Mouse (Mus musculus): ENCODE measurements around the gene Klf1. TPM values are rescaled to one million over a fixed set of nuclear protein-coding genes. Genes with fewer than 3 reads are reported as not detected.
A peak's percentile ranks its signal among the peaks of the same experiment; 100 is the strongest.

The Klf1 gene
- polyA plus RNA-seq, 1 experiment from 2014 or later: 0.39 TPM

DNA sequence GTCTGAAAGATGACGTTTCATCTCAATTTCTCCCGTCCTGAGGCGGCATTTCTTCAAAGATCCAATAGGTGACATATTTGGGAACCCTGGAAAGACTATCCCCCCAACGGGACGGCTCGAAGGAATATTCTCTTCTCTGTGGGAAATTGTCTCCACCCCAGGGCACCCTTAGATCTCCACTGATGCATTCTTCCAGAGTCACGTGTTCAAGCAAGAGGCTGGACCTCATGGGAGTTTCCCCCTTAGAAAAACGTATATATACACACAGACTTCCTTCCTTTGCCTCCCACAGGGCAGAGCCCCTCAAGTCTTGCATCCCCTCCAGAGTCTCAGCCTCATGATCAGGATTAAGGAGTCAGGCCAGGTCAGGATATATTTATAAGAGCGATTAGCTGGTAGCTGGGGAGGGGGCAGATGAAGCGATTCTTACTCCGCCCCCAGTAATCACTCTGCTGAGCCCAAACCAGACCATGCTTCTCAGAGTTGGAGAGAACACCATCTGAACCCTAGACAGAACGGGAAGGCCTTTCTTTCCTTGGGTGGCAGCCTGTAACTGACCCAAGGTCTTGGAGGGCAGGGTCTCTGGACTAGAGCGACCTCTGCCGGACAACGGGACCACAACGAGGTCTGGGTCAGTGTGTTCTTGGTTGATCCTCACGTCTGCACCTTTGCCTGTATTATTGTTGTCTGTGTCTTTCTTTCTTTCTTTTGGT lies 45.0 kb downstream of the Klf1 start, which contains the start of gene Rtbdn:
Rtbdn (plus strand) TSS at position 464 of the 713 bp plus-strand sequence.
- Histone ChIP-seq H3K4me1 (ENCODE audit: control insufficient read depth, insufficient read depth, low read depth, low read length) (peaks cover 17% of the 10 kb centered on the region), H3K9me3 (ENCODE audit: control insufficient read depth, low read length) (no peaks in the 10 kb centered on the region), H3K4me2 (ENCODE audit: low read length) (peak within 1 kb of the TSS; percentile 84), H3K4me3 (ENCODE audit: low read length) (peak within 1 kb of the TSS; percentile 77), H3K27ac (ENCODE audit: low read depth, low read length) (peak within 1 kb of the TSS; percentile 89), H3K36me3 (ENCODE audit: control insufficient read depth, insufficient read depth, low read length) (no peaks in the 10 kb centered on the region), H3K9ac (ENCODE audit: low read depth, low read length) (peak within 1 kb of the TSS; percentile 88), H3K27me3 (replicated peaks; ENCODE audit: control insufficient read depth, insufficient read depth, low read length) (peaks cover 14% of the 10 kb centered on the region)
- ATAC-seq: peak; percentile 25
- 6% methylated on average over 17 of the region's 17 CpGs for WGBS

DNA sequence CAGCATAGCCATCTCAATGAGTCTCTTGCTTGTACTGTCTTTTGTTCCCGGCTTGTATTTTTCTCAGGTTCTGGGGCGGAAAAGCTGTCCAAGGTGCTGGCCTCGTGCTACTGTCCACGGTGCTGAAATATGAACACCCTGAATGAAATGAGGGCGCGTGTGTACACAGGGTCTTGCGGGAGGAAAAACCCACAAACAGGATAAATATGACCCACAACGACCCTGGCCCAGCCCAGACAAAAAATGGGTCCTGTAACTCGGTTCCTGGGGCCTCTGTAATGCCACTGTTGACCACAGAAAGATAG lies 45.5 kb downstream of the Klf1 start:
- Histone ChIP-seq H3K4me1 (ENCODE audit: control insufficient read depth, insufficient read depth, low read depth, low read length) (peaks cover 17% of the 10 kb centered on the region), H3K9me3 (ENCODE audit: control insufficient read depth, low read length) (no peaks in the 10 kb centered on the region), H3K9ac (ENCODE audit: low read depth, low read length) (no peak overlapping the region), H3K4me2 (ENCODE audit: low read length) (peak overlapping the region; percentile 84), H3K4me3 (ENCODE audit: low read length) (no peak overlapping the region; the same call in 1 of the 2 replicates), H3K27me3 (replicated peaks; ENCODE audit: control insufficient read depth, insufficient read depth, low read length) (peaks cover 16% of the 10 kb centered on the region), H3K27ac (ENCODE audit: low read depth, low read length) (no peak overlapping the region), H3K36me3 (ENCODE audit: control insufficient read depth, insufficient read depth, low read length) (no peaks in the 10 kb centered on the region)
- WGBS: 15% methylated on average over 9 of the region's 9 CpGs
- ATAC-seq: no peak

DNA sequence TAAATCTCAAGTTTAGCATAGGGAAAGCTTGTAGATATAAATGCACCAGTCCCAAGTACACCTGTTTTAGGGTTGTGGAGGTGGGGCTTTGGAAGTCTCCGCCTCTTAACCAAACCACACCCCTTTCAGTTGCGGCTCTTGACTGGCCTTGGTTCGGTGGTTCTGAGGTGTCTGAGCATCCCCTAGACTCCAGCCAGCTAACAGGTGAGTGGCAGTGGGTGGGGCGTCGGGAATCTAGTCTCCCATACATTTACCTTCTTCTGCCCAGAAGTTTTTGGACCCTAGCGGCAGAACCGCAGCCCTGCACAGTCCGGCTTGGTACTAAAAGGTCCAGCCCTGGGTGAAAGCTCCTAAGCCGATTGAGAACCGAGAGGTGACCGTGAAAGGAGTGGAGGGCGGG lies 48.0 kb downstream of the Klf1 start:
- Histone ChIP-seq H3K36me3 (ENCODE audit: control insufficient read depth, insufficient read depth, low read length) (no peaks in the 10 kb centered on the region), H3K4me2 (ENCODE audit: low read length) (no peak overlapping the region), H3K27ac (ENCODE audit: low read depth, low read length) (no peak overlapping the region), H3K4me1 (ENCODE audit: control insufficient read depth, insufficient read depth, low read depth, low read length) (peaks cover 8% of the 10 kb centered on the region), H3K9ac (ENCODE audit: low read depth, low read length) (no peak overlapping the region), H3K4me3 (ENCODE audit: low read length) (no peak overlapping the region), H3K9me3 (ENCODE audit: control insufficient read depth, low read length) (no peaks in the 10 kb centered on the region; the same call in 1 of the 2 replicates), H3K27me3 (replicated peaks; ENCODE audit: control insufficient read depth, insufficient read depth, low read length) (peaks cover 19% of the 10 kb centered on the region)
- WGBS: 20% methylated on average over 12 of the region's 12 CpGs
- no peak for ATAC-seq

DNA sequence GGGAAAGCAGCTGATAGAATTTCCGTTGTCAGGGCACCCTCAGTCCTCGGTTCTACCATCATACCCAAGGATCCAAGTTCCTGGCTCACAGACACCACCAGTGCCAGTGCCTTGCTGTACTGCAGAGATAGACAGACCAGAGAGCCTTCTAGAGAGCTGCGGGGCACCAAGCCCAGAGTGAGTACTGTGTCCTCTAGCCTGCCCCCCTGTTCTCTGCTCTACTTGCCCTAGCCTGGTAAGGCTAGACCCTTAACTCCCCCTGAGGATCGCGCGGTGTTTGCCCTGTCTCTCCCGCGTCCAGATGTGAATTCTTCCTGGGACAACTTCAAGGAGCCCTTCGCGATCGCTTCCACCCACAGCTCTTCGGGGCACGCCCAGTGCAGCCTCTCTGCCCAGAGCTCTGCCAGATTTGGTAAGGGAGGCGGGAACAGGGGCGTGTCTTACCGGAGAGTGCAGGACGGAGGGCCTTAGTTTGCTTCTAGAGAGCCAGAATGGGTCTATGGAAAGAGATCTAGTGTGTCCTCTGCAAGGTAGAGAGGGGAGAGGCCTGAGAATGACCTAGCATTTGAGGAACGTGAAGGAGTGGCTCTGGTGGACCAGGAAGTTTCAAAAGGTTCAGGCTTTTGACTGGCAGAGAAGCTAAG lies 51.0 kb downstream of the Klf1 start:
- H3K27me3 ChIP-seq (replicated peaks; ENCODE audit: control insufficient read depth, insufficient read depth, low read length): peaks cover 19% of the 10 kb centered on the region
- 7% methylated on average over 18 of the region's 18 CpGs for WGBS
- H3K4me1 ChIP-seq (ENCODE audit: control insufficient read depth, insufficient read depth, low read depth, low read length): no peaks in the 10 kb centered on the region
- H3K4me3 ChIP-seq (ENCODE audit: low read length): no peak overlapping the region
- no peak overlapping the region for H3K9ac ChIP-seq (ENCODE audit: low read depth, low read length)
- H3K27ac ChIP-seq (ENCODE audit: low read depth, low read length): no peak overlapping the region
- H3K36me3 ChIP-seq (ENCODE audit: control insufficient read depth, insufficient read depth, low read length): peaks cover 2% of the 10 kb centered on the region; the same call in 1 of the 2 replicates
- no peaks in the 10 kb centered on the region; the same call in 1 of the 2 replicates for H3K9me3 ChIP-seq (ENCODE audit: control insufficient read depth, low read length)
- no peak overlapping the region for H3K4me2 ChIP-seq (ENCODE audit: low read length)
- no peak for ATAC-seq

Small RNA genes lying within 50 kb of the gene (microRNA-seq; reads per million reads assigned to microRNA genes)
- gene Gm24197 (not detected), gene Mir7069 (1.9 reads per million)

Other genes starting within 250 kb of the Klf1 start
- 18.2 and 19.6 TPM in 2 replicates for gene Ier2, start 239.1 kb upstream of the Klf1 start, polyA plus RNA-seq (2015; fragmentation: Nextera tagmentation; extraction: Ambion mirVana)
- gene Trmt1, start 215.6 kb upstream of the Klf1 start, polyA plus RNA-seq (2015; fragmentation: Nextera tagmentation; extraction: Ambion mirVana): 66.8 and 71.2 TPM in 2 replicates
- gene Nacc1, start 214.1 kb upstream of the Klf1 start, polyA plus RNA-seq (2015; fragmentation: Nextera tagmentation; extraction: Ambion mirVana): 12.4 and 15.5 TPM in 2 replicates
- gene Lyl1, start 200.5 kb upstream of the Klf1 start, polyA plus RNA-seq (2015; fragmentation: Nextera tagmentation; extraction: Ambion mirVana): 2.6 and 3.2 TPM in 2 replicates
- 0.82 and 0.89 TPM in 2 replicates for gene G430095P16Rik, start 178.9 kb upstream of the Klf1 start, polyA plus RNA-seq (2015; fragmentation: Nextera tagmentation; extraction: Ambion mirVana)
- gene Nfix, start 101.6 kb upstream of the Klf1 start, polyA plus RNA-seq (2015; fragmentation: Nextera tagmentation; extraction: Ambion mirVana): 94.3 and 109 TPM in 2 replicates
- gene Dand5, start 79.1 kb upstream of the Klf1 start, polyA plus RNA-seq (2015; fragmentation: Nextera tagmentation; extraction: Ambion mirVana): 15.4 and 17.1 TPM in 2 replicates
- 40.6 and 40.7 TPM in 2 replicates for gene Gadd45gip1, start 70.4 kb upstream of the Klf1 start, polyA plus RNA-seq (2015; fragmentation: Nextera tagmentation; extraction: Ambion mirVana)
- 78.2 and 95.4 TPM in 2 replicates for gene Rad23a, start 61.3 kb upstream of the Klf1 start, polyA plus RNA-seq (2015; fragmentation: Nextera tagmentation; extraction: Ambion mirVana)
- gene Calr, start 55.0 kb upstream of the Klf1 start, polyA plus RNA-seq (2015; fragmentation: Nextera tagmentation; extraction: Ambion mirVana): 743 and 792 TPM in 2 replicates
- 112 and 114 TPM in 2 replicates for gene Farsa, start 44.9 kb upstream of the Klf1 start, polyA plus RNA-seq (2015; fragmentation: Nextera tagmentation; extraction: Ambion mirVana)
- 38.1 and 46.6 TPM in 2 replicates for gene Syce2, start 29.8 kb upstream of the Klf1 start, polyA plus RNA-seq (2015; fragmentation: Nextera tagmentation; extraction: Ambion mirVana)
- 41.4 and 42.8 TPM in 2 replicates for gene Gcdh, start 8.0 kb upstream of the Klf1 start, polyA plus RNA-seq (2015; fragmentation: Nextera tagmentation; extraction: Ambion mirVana)
- 6.4 and 7.0 TPM in 2 replicates for gene Dnase2a, start 6.6 kb downstream of the Klf1 start, polyA plus RNA-seq (2015; fragmentation: Nextera tagmentation; extraction: Ambion mirVana)
- 71.4 and 77.4 TPM in 2 replicates for gene Mast1, start 35.4 kb downstream of the Klf1 start, polyA plus RNA-seq (2015; fragmentation: Nextera tagmentation; extraction: Ambion mirVana)
- 3.0 and 3.2 TPM in 2 replicates for gene Rtbdn, start 45.1 kb downstream of the Klf1 start, polyA plus RNA-seq (2015; fragmentation: Nextera tagmentation; extraction: Ambion mirVana)
- not detected in 2 replicates for gene Gm49661, start 67.5 kb downstream of the Klf1 start, polyA plus RNA-seq (2015; fragmentation: Nextera tagmentation; extraction: Ambion mirVana)
- gene Prdx2, start 67.7 kb downstream of the Klf1 start, polyA plus RNA-seq (2015; fragmentation: Nextera tagmentation; extraction: Ambion mirVana): 1,040 and 1,063 TPM in 2 replicates
- 55.8 and 57.5 TPM in 2 replicates for gene Rnaseh2a, start 67.8 kb downstream of the Klf1 start, polyA plus RNA-seq (2015; fragmentation: Nextera tagmentation; extraction: Ambion mirVana)
- gene Junb, start 76.8 kb downstream of the Klf1 start, polyA plus RNA-seq (2015; fragmentation: Nextera tagmentation; extraction: Ambion mirVana): 4.3 and 5.3 TPM in 2 replicates
- 37.9 and 39.6 TPM in 2 replicates for gene Hook2, start 88.7 kb downstream of the Klf1 start, polyA plus RNA-seq (2015; fragmentation: Nextera tagmentation; extraction: Ambion mirVana)
- gene Best2, start 112.6 kb downstream of the Klf1 start, polyA plus RNA-seq (2015; fragmentation: Nextera tagmentation; extraction: Ambion mirVana): 0.10 and 0.21 TPM in 2 replicates
- gene Asna1, start 123.4 kb downstream of the Klf1 start, polyA plus RNA-seq (2015; fragmentation: Nextera tagmentation; extraction: Ambion mirVana): 159 and 170 TPM in 2 replicates
- gene Trir, start 124.9 kb downstream of the Klf1 start, polyA plus RNA-seq (2015; fragmentation: Nextera tagmentation; extraction: Ambion mirVana): 100 and 110 TPM in 2 replicates
- gene Tnpo2, start 135.0 kb downstream of the Klf1 start, polyA plus RNA-seq (2015; fragmentation: Nextera tagmentation; extraction: Ambion mirVana): 61.2 and 62.7 TPM in 2 replicates
- gene Fbxw9, start 158.1 kb downstream of the Klf1 start, polyA plus RNA-seq (2015; fragmentation: Nextera tagmentation; extraction: Ambion mirVana): 75.8 and 83.2 TPM in 2 replicates
- 1.2 TPM in 1 of 2 replicates, not detected in the other for gene Gm5741, start 166.1 kb downstream of the Klf1 start, polyA plus RNA-seq (2015; fragmentation: Nextera tagmentation; extraction: Ambion mirVana)
- 112 and 119 TPM in 2 replicates for gene Dhps, start 169.8 kb downstream of the Klf1 start, polyA plus RNA-seq (2015; fragmentation: Nextera tagmentation; extraction: Ambion mirVana)
- 111 and 116 TPM in 2 replicates for gene Wdr83os, start 178.8 kb downstream of the Klf1 start, polyA plus RNA-seq (2015; fragmentation: Nextera tagmentation; extraction: Ambion mirVana)
- gene Wdr83, start 179.4 kb downstream of the Klf1 start, polyA plus RNA-seq (2015; fragmentation: Nextera tagmentation; extraction: Ambion mirVana): 45.5 and 50.6 TPM in 2 replicates
- gene Man2b1, start 181.3 kb downstream of the Klf1 start, polyA plus RNA-seq (2015; fragmentation: Nextera tagmentation; extraction: Ambion mirVana): 23.1 TPM in 2 replicates
- gene Zfp791, start 221.2 kb downstream of the Klf1 start, polyA plus RNA-seq (2015; fragmentation: Nextera tagmentation; extraction: Ambion mirVana): 4.3 and 4.6 TPM in 2 replicates
- gene Cks1brt, start 250.0 kb downstream of the Klf1 start, polyA plus RNA-seq (2015; fragmentation: Nextera tagmentation; extraction: Ambion mirVana): not detected in 2 replicates

All from hindbrain, embryonic 16.5 days (tissue).